Mouse (Mus musculus): Measurements from ENCODE around the gene Sdk2. TPM values are rescaled to one million over a fixed set of nuclear protein-coding genes. Genes with fewer than 3 reads are reported as not detected.

Gene Sdk2
- total and polyA plus RNA-seq, 3 experiments = 1.2 to 4.8 (median 1.3) TPM

DNA sequence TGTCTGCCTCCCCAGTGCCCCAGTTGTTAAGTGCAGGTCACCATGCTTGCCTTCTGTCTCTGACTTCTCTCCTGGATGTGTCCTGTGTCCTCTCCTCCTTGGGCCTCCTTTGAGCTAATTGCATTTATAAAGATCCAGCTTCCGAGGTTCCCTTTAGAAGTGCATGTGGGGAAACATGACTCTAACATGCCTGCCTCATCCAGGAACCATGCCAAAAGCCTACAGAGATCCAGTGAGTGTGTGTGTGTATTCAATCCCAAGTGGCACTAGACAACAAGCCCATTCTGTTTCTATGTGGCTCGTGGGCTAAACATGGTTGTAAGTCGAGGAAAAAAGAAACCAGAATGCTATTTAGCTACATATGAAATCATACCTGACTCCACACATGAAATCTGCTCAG is 298.5 kb downstream of the Sdk2 start:
- Histone ChIP-seq H3K36me3 (replicated peaks in 1 of 2; ENCODE audit: control insufficient read depth in 1 of 2, insufficient read depth in 1 of 2, low read length in 1 of 2) (no peaks in the 10 kb centered on the region), H3K4me3 (replicated peaks in 1 of 3; ENCODE audit: low read depth in 2 of 3, low read length in 2 of 3, poor library complexity in 1 of 3) (no peak overlapping the region), H3K4me1 (ENCODE audit: control insufficient read depth in 1 of 2, insufficient read depth in 2 of 2) (peaks cover 0 to 13% of the 10 kb centered on the region in 2 experiments; a peak in 2 of 4 replicates), H3K9ac (ENCODE audit: insufficient read depth, low read depth) (no peak overlapping the region), H3K27me3 (replicated peaks) (peaks cover 2% of the 10 kb centered on the region), H3K27ac (ENCODE audit: insufficient read depth, low read depth) (no peak overlapping the region), H3K9me3 (replicated peaks; ENCODE audit: low read length) (no peaks in the 10 kb centered on the region), H3K4me2 (ENCODE audit: insufficient read depth, low read depth, poor library complexity, severe bottlenecking) (no peak overlapping the region), H3K79me2 (replicated peaks; ENCODE audit: control insufficient read depth, extremely low read depth, insufficient read depth, poor library complexity, severe bottlenecking) (no peaks in the 10 kb centered on the region)
- in situ Hi-C loops (cut with MboI; ENCODE audit: low pct_ligation_motif_present, low pct_unique_long_range_greater_than_20kb, low sequenced_read_pairs) (no loop called here), dilution Hi-C loops (cut with MboI; ENCODE audit: extremely low pct_ligation_motif_present, extremely low pct_unique_long_range_greater_than_20kb, low sequenced_read_pairs) (no loop called here)
- no peak for TF ChIP-seq ZC3H11A (IDR thresholded peaks at IDR 0.05; ENCODE audit: low read depth, low read length)
- TF ChIP-seq MAZ (IDR thresholded peaks at IDR 0.05; ENCODE audit: low read depth, low read length) = no peak
- TF ChIP-seq JUN (IDR thresholded peaks at IDR 0.05; ENCODE audit: insufficient read depth, low read depth, low read length) = no peak
- TF ChIP-seq BHLHE40 (IDR thresholded peaks at IDR 0.05; ENCODE audit: low read depth, low read length) = no peak
- TF ChIP-seq ZKSCAN1 (IDR thresholded peaks at IDR 0.05; ENCODE audit: borderline replicate concordance, low read depth, low read length) = no peak
- no peak for TF ChIP-seq NRF1 (IDR thresholded peaks at IDR 0.05; ENCODE audit: low read depth, low read length)
- TF ChIP-seq MAX (IDR thresholded peaks at IDR 0.05; ENCODE audit: low read length) = no peak
- TF ChIP-seq HCFC1 (IDR thresholded peaks at IDR 0.05; ENCODE audit: low read depth, low read length) = no peak
- no peak for TF ChIP-seq IRF4 (IDR thresholded peaks at IDR 0.05; ENCODE audit: low read depth, low read length)
- TF ChIP-seq RAD21 (IDR thresholded peaks at IDR 0.05; ENCODE audit: low read depth, low read length) = no peak
- TF ChIP-seq EP300 (IDR thresholded peaks at IDR 0.05; ENCODE audit: low read length) = no peak
- no peak for TF ChIP-seq POLR2AphosphoS2 (IDR thresholded peaks at IDR 0.05; ENCODE audit: low read depth, low read length)
- TF ChIP-seq TBP (conservative IDR thresholded peaks at IDR 0.05; ENCODE audit: low read depth, low read length) = no peak
- no peak for TF ChIP-seq POLR2A (IDR thresholded peaks at IDR 0.05; ENCODE audit: low read depth, low read length)
- TF ChIP-seq CHD2 (IDR thresholded peaks at IDR 0.05; ENCODE audit: low read length) = no peak
- TF ChIP-seq TCF12 (IDR thresholded peaks at IDR 0.05; ENCODE audit: low read depth, low read length) = no peak
- DNase-seq (ENCODE audit: extremely low read depth) = no peak

DNA sequence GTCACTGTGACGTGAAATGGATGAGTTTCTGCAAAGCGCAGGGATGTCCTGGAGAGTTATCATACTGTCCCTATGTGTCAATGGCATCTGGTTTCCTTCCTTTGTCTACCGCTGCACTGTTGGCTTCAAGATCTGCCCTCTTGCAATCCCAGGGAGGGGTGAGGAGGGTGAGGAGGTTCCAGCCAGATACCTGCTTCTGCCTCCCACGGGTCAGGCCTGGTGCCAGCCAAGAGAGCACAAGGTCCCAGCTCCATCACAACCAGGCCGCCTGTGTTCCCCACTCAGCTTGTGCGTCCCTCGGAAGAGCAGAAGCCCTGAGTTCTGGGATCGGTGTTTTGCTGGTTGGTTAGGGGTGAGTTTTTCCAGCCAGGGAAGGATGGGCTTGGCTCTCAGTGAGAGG is 299.6 kb downstream of the Sdk2 start:
- Histone ChIP-seq H3K9me3 (replicated peaks; ENCODE audit: low read length) (no peaks in the 10 kb centered on the region), H3K4me1 (ENCODE audit: control insufficient read depth in 1 of 2, insufficient read depth in 2 of 2) (peaks cover 4 to 23% of the 10 kb centered on the region in 2 experiments), H3K27ac (ENCODE audit: insufficient read depth, low read depth) (no peak overlapping the region), H3K36me3 (replicated peaks in 1 of 2; ENCODE audit: control insufficient read depth in 1 of 2, insufficient read depth in 1 of 2, low read length in 1 of 2) (no peaks in the 10 kb centered on the region), H3K4me3 (replicated peaks in 1 of 3; ENCODE audit: low read depth in 2 of 3, low read length in 2 of 3, poor library complexity in 1 of 3) (no peak overlapping the region), H3K9ac (ENCODE audit: insufficient read depth, low read depth) (no peak overlapping the region), H3K27me3 (replicated peaks) (peaks cover 2% of the 10 kb centered on the region), H3K79me2 (replicated peaks; ENCODE audit: control insufficient read depth, extremely low read depth, insufficient read depth, poor library complexity, severe bottlenecking) (no peaks in the 10 kb centered on the region), H3K4me2 (ENCODE audit: insufficient read depth, low read depth, poor library complexity, severe bottlenecking) (no peak overlapping the region)
- TF ChIP-seq ELF1 (IDR thresholded peaks at IDR 0.05; ENCODE audit: low read depth, low read length) (no peak), MAZ (IDR thresholded peaks at IDR 0.05; ENCODE audit: low read depth, low read length) (no peak), BHLHE40 (IDR thresholded peaks at IDR 0.05; ENCODE audit: low read depth, low read length) (no peak), MAX (IDR thresholded peaks at IDR 0.05; ENCODE audit: low read length) (no peak), ZC3H11A (IDR thresholded peaks at IDR 0.05; ENCODE audit: low read depth, low read length) (no peak)
- DNase-seq (ENCODE audit: extremely low read depth) = no peak
- dilution Hi-C loops (cut with MboI; ENCODE audit: extremely low pct_ligation_motif_present, extremely low pct_unique_long_range_greater_than_20kb, low sequenced_read_pairs) = no loop called here
- in situ Hi-C loops (cut with MboI; ENCODE audit: low pct_ligation_motif_present, low pct_unique_long_range_greater_than_20kb, low sequenced_read_pairs) = no loop called here

Measured in CH12.LX (cell line).